Mouse (Mus musculus) neural tube, embryonic 13.5 days (tissue): Measurements from ENCODE around the gene Atp6v1g2. TPM values are rescaled to one million over a fixed set of nuclear protein-coding genes. Genes with fewer than 3 reads are reported as not detected.
"Not testable (repeated sequence)": the region's sequence is repeated elsewhere in the genome, so short reads cannot be mapped to it uniquely, and the experiment has no call there.

Experiments used
- ATAC-seq: fragments of 200-750 bp; cut with Nextera tagmentation; 2 replicates; pipeline ENCODE4 v1.8.0; 2017; ENCODE audit warnings: low read depth, mild to moderate bottlenecking, moderate TSS enrichment, moderate library complexity
- H3K27ac ChIP-seq: fragments of 300-500 bp; sonication (generic); replicated peaks from 2 replicates; pipeline ENCODE4 v1.5.1; 2015; ENCODE audit warnings: moderate library complexity, mild to moderate bottlenecking, inconsistent platforms
- H3K27me3 ChIP-seq: fragments of 300-500 bp; sonication (generic); 2 replicates; pipeline ENCODE4 v1.6.1; 2015; ENCODE audit warnings: mild to moderate bottlenecking, inconsistent platforms
- H3K36me3 ChIP-seq: fragments of 300-500 bp; sonication (generic); 2 replicates; pipeline ENCODE4 v1.6.1; 2015; ENCODE audit warnings: mild to moderate bottlenecking, inconsistent platforms
- H3K4me1 ChIP-seq: fragments of 300-500 bp; sonication (generic); replicated peaks from 2 replicates; pipeline ENCODE4 v1.6.1; 2015; ENCODE audit warnings: inconsistent platforms
- H3K4me2 ChIP-seq: fragments of 300-500 bp; sonication (generic); 2 replicates; pipeline ENCODE4 v1.6.1; 2015; ENCODE audit warnings: inconsistent platforms, mild to moderate bottlenecking, moderate library complexity
- H3K4me3 ChIP-seq: fragments of 300-500 bp; sonication (generic); 2 replicates; pipeline ENCODE4 v1.5.1; 2015; ENCODE audit warnings: mild to moderate bottlenecking, inconsistent platforms
- H3K9ac ChIP-seq: fragments of 300-500 bp; sonication (generic); 2 replicates; pipeline ENCODE4 v1.6.1; 2015; ENCODE audit warnings: moderate library complexity, mild to moderate bottlenecking, inconsistent platforms
- H3K9me3 ChIP-seq: fragments of 300-500 bp; sonication (generic); 2 replicates; pipeline ENCODE4 v1.6.1; 2016; ENCODE audit warnings: inconsistent platforms
- WGBS: fragments of 180-500 bp; shearing (Covaris S2); methylation state at CpG from one replicate; pipeline ENCODE4 v1.1.7; 2015; 5-methylcytosine and 5-hydroxymethylcytosine counted together
- polyA plus RNA-seq: library from polyadenylated mRNA; unstranded; fragments of >200 nt; fragmentation: Nextera tagmentation; extraction: Ambion mirVana; gene quantifications from 2 replicates; pipeline ENCODE4 v1.2.1, GENCODE M21; 2015

Gene Atp6v1g2
- polyA plus RNA-seq, 1 experiment from 2014 or later, result 58.9 TPM

DNA sequence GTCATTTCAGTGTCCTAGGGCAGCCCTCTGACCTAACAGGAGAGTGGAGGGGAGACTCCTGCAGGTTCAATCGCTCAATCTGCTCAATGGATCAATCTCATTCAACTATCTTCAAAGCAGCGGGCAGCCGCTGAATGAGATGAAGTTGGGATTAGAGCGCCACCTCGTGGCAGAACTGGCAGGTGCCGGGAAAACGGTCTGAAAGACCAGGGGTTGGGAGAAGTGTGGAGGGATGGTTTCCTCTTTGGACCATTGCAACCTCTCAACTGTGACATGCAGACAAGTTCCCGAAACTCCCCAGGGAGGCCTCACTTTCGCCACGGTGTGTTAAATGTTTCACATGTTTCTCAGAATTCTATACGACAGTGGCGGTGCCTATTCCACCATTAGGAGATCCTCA, 1.4 kb upstream of the Atp6v1g2 start:
- Histone ChIP-seq H3K4me3 (no peak overlapping the region), H3K27me3 (no peaks in the 10 kb centered on the region), H3K4me1 (peaks cover 38% of the 10 kb centered on the region), H3K27ac (no peak overlapping the region), H3K36me3 (peaks cover 46% of the 10 kb centered on the region), H3K4me2 (0 out of 2 replicates have a peak overlapping the region, but pooled peaks have one; percentile 4), H3K9ac (peak overlapping the region; percentile 42), H3K9me3 (no peaks in the 10 kb centered on the region)
- 12% methylated on average over 12 of the region's 12 CpGs for WGBS
- ATAC-seq, result no peak

DNA sequence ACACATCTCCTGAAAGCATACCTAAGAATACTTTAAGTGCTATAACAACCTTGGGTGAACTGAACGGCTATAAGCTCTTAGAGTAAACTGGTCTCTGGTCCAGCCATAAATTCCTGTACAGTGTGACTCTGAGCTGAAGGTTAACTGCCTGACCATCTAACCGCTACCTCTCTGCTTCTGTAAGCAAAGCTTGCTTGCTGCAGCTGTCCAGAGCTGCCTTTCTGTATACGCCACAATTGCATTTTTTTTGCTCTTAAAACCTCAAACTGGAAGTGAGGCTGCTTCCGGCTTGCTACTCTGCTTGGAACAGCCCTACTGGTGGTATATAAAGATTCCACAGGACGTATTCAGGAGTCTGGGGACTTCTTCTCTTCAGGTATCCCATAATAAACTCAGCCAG, 801 bp upstream of the Atp6v1g2 start:
- Histone ChIP-seq H3K27me3 (no peaks in the 10 kb centered on the region), H3K4me2 (no peak overlapping the region), H3K9me3 (no peaks in the 10 kb centered on the region), H3K4me3 (no peak overlapping the region), H3K4me1 (peaks cover 44% of the 10 kb centered on the region), H3K9ac (peak overlapping the region; percentile 31; the same call in 1 of the 2 replicates), H3K27ac (no peak overlapping the region), H3K36me3 (peaks cover 40% of the 10 kb centered on the region)
- ATAC-seq, result no peak
- WGBS, result 89% methylated on average over 5 of the region's 5 CpGs

DNA sequence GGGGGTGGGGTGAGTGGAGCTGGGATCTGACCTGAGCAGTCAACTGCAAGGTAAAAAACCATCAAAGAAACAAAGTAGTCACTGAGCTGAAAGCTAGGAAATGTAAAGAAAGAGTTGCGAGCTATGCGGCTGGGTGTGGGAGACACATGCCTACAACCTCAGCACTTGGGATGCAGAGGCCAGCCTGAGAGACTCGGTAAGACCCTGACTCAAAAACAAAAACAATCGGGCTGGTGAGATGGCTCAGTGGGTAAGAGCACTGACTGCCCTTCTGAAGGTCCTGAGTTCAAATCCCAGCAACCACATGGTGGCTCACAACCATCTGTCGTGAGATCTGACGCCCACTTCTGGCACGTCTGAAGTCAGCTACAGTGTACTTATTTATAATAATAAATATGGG, 630 bp downstream of the Atp6v1g2 start:
- H3K9me3 ChIP-seq, H3K27me3 ChIP-seq, ATAC-seq, H3K27ac ChIP-seq: not testable (repeated sequence)
- Histone ChIP-seq H3K4me2 (peak overlapping the region; percentile 97), H3K9ac (peak overlapping the region; percentile 77; the same call in 1 of the 2 replicates), H3K4me1 (peaks cover 44% of the 10 kb centered on the region), H3K4me3 (0 out of 2 replicates have a peak overlapping the region, but pooled peaks have one; percentile 53), H3K36me3 (peaks cover 26% of the 10 kb centered on the region)
- 90% methylated on average over 7 of the region's 7 CpGs for WGBS

DNA sequence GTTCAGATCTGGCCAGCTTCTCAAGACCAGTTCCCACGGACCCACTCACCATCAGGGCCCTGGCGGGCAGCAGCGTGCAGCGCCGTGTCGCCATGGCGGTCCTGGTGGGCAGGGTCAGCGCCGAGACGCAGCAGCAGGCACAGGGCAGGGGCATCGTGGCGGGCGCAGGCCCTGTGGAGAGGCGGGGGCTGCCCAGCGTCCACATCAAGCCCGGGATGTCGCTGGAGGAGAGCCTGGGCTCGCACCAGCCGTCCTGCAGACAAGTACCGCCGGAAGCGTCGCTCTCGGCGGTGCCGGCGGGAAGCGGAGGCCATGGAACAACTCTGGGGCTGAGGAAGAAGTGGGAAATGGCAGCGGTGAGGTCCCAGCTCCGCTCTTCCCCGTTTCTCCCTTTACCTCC, 1.4 kb downstream of the Atp6v1g2 start:
- Histone ChIP-seq H3K27me3 (no peaks in the 10 kb centered on the region), H3K27ac (peak overlapping the region; percentile 95), H3K4me3 (peak overlapping the region; percentile 53), H3K36me3 (peaks cover 18% of the 10 kb centered on the region), H3K9ac (peak overlapping the region; percentile 77), H3K9me3 (no peaks in the 10 kb centered on the region), H3K4me2 (peak overlapping the region; percentile 97), H3K4me1 (peaks cover 44% of the 10 kb centered on the region)
- WGBS, result 7% methylated on average over 31 of the region's 31 CpGs
- no peak for ATAC-seq

DNA sequence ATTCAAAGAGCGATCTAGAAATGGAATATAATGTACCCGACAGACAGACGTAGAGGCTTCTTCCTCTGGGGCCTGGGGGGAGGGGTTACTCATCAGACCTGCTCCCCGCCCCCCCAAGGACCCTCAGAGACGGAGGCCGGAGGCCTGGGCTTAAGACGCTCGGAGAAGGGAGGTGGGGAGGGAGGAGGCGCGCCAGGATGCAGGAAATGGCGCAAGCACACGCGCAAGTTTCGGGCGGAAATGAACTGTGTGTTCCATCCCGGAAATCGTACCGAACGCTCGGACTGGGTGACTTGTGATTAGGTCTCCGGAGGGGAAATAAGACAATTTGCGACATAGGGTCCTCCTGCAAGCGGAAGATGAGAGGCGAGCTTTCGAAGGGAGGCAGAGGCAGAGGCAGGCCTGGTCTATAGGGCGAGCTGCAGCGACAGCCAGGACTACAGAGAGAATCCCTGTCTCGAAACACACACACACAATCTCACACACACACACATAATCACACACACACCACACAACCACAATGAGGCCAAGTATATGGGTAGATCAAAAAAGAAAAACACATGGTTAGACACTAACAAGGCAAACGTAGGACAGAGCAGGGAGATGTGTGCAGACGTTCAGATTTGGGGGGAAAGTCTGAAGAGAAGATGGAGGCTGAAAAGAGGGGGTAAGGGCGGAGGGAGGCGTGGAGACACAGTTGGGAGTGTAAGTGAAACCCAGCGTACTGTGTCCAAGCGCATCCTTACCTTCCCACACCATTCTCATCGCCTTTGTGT, 2.3 kb downstream of the Atp6v1g2 start, which contains the start of gene Nfkbil1:
TSS of gene Nfkbil1 (minus strand) at position 179 of the 776 bp plus-strand sequence.
- ATAC-seq, result peak; percentile 87
- H3K4me2 ChIP-seq, result peak within 1 kb of the TSS; percentile 97
- peak within 1 kb of the TSS; percentile 77 for H3K9ac ChIP-seq
- H3K27me3 ChIP-seq, result no peaks in the 10 kb centered on the region
- peaks cover 53% of the 10 kb centered on the region for H3K4me1 ChIP-seq
- no peaks in the 10 kb centered on the region for H3K9me3 ChIP-seq
- H3K27ac ChIP-seq, result peak within 1 kb of the TSS; percentile 95
- WGBS, result under 1% methylated on average over 35 of the region's 35 CpGs
- H3K4me3 ChIP-seq, result peak within 1 kb of the TSS; percentile 53
- peaks cover 9% of the 10 kb centered on the region for H3K36me3 ChIP-seq

DNA sequence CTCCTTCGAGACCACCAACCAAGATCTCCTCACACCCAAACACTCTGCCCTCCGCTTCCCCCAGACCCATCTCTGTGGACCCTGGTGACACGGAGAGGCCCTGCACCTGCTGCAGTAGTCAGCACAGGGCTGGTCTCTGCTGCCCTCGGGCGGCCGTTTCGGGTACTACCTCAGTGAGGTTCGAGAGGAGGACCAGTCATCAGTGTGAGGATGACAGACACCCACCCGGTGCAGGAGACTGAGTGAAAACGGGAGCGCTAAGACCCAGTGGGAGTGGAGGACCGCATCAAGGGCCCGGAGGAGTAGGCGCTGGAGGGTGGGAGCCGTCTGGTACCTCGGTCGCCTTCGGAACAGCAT, 2.9 kb downstream of the Atp6v1g2 start:
- Histone ChIP-seq H3K4me1 (peaks cover 55% of the 10 kb centered on the region), H3K9me3 (no peaks in the 10 kb centered on the region), H3K4me2 (peak overlapping the region; percentile 97), H3K27ac (peak overlapping the region; percentile 95), H3K9ac (peak overlapping the region; percentile 77), H3K27me3 (no peaks in the 10 kb centered on the region), H3K4me3 (peak overlapping the region; percentile 53), H3K36me3 (peaks cover 3% of the 10 kb centered on the region; the same call in 1 of the 2 replicates)
- ATAC-seq, result peak; percentile 86
- WGBS, result 1% methylated on average over 18 of the region's 18 CpGs

DNA sequence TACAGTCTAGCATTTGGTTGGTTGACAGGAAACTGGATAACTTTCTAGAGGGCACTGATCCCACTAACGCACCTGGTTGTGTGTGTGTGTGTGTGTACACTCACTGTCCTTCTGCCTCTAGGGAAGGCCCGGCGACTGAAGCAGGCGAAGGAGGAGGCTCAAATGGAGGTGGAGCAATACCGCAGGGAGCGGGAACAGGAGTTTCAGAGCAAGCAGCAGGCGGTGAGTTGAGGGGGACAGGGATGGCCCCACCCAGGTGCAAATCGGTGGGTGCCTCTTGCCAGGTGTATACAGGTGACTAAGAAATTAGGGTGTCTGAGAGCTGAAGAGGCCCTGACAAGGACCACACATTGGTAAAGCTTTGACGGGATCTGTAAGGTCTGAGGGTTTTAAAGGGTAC, 3.5 kb downstream of the Atp6v1g2 start:
- no peak for ATAC-seq
- 78% methylated on average over 9 of the region's 9 CpGs for WGBS
- H3K27ac ChIP-seq, result peak overlapping the region; percentile 95
- peaks cover 52% of the 10 kb centered on the region for H3K4me1 ChIP-seq
- peak overlapping the region; percentile 53 for H3K4me3 ChIP-seq
- H3K36me3 ChIP-seq, result 0 out of 2 replicates have a peak, but pooled peaks cover 3% of the 10 kb centered on the region
- peak overlapping the region; percentile 97 for H3K4me2 ChIP-seq
- H3K9ac ChIP-seq, result peak overlapping the region; percentile 77
- no peaks in the 10 kb centered on the region for H3K27me3 ChIP-seq
- no peaks in the 10 kb centered on the region for H3K9me3 ChIP-seq

DNA sequence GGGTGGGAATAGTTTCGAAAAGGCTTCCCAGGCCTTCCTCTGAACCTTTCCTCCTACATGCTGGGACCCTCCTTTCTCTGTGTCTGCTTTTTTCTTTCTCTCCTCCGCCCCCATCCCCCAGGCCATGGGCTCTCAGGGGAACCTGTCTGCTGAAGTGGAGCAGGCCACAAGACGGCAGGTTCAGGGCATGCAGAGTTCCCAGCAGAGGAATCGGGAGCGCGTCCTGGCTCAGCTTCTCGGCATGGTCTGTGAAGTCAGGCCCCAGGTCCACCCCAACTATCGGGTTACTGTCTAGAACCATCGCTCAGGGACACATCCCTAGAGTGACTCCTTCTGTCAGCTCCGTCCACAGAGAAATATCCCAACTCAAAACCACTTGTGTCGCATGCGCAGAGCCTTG, 4.0 kb downstream of the Atp6v1g2 start:
- ATAC-seq, result no peak
- Histone ChIP-seq H3K36me3 (0 out of 2 replicates have a peak, but pooled peaks cover 3% of the 10 kb centered on the region), H3K27ac (no peak overlapping the region), H3K9ac (peak overlapping the region; percentile 77), H3K4me2 (peak overlapping the region; percentile 97), H3K4me1 (peaks cover 47% of the 10 kb centered on the region), H3K9me3 (no peaks in the 10 kb centered on the region), H3K27me3 (no peaks in the 10 kb centered on the region), H3K4me3 (peak overlapping the region; percentile 53; the same call in 1 of the 2 replicates)
- 85% methylated on average over 12 of the region's 12 CpGs for WGBS

DNA sequence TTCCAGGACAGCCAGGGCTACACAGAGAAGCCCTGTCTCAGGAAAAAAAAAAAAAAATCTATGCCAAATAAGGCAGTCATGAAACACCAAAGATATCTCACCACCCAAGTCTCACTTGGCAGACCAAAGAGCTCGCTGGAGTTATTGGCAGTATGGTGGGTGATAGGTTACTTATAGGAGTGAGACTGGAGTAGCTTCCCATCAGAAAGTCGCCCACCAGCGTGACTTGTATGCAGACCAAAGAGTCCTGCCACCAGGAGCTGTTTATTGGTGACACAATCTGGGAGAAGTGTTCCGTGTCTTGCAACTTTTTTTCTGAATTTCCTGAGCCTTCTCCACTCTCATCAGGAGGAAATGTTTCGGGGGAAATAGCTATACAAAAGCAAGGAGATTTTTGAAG, 6.2 kb downstream of the Atp6v1g2 start:
- 87% methylated on average over 5 of the region's 5 CpGs for WGBS
- Histone ChIP-seq H3K4me1 (peaks cover 46% of the 10 kb centered on the region), H3K9me3 (no peaks in the 10 kb centered on the region), H3K9ac (no peak overlapping the region), H3K27me3 (no peaks in the 10 kb centered on the region), H3K36me3 (peaks cover 16% of the 10 kb centered on the region), H3K27ac (peak overlapping the region; percentile 100; the same call in 1 of the 2 replicates), H3K4me2 (no peak overlapping the region), H3K4me3 (no peak overlapping the region)
- ATAC-seq, result no peak

DNA sequence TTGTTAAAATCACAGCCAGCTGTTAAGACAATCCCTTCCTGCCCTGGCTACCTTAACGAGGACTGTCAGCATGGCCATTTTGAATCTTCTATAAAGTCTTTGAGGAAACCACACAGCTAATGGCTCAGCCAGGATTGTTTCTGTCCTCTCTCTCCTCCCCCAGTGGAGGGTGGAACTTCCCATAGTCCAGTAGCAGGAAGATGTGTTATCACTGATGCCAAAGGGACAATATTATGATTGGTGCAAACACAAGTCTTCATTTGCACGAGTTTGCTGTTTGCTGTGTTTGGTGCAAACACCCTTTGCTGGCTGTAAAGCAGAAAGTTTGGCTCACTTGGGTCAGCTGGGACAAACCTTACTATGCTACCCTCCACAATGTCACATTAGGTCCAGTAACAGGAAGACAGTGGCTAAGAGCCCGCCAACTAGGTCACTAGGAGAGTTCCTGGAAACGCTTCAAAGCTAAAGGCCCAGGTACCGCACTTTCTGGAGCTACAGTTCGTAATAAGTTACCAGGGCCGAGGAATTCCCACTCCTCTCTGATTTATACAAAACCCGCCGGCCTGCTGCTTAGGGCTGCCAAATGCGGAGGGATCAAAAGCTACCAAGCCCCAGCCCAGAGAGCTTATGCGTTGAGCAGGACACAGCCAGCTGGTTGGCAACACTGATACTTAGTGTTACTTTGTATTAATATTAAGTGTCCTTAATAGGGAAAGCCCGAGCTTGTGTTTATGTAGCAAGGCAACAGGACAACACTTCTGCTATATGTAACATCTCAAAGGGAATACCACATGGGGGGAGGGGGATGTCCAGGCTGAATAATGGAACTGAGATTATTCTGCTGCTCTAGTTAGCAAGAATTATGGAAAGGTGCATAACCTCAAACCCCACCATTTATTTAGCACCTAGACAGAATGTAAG, 7.2 kb downstream of the Atp6v1g2 start:
- peaks cover 50% of the 10 kb centered on the region for H3K4me1 ChIP-seq
- H3K9ac ChIP-seq, result peak overlapping the region; percentile 100
- H3K4me2 ChIP-seq, result peak overlapping the region; percentile 93
- no peaks in the 10 kb centered on the region for H3K27me3 ChIP-seq
- WGBS, result 33% methylated on average over 12 of the region's 12 CpGs
- peaks cover 26% of the 10 kb centered on the region for H3K36me3 ChIP-seq
- H3K4me3 ChIP-seq, result peak overlapping the region; percentile 99
- ATAC-seq, result peak; percentile 0; the same call in 1 of the 2 replicates
- H3K27ac ChIP-seq, result peak overlapping the region; percentile 100
- no peaks in the 10 kb centered on the region for H3K9me3 ChIP-seq

DNA sequence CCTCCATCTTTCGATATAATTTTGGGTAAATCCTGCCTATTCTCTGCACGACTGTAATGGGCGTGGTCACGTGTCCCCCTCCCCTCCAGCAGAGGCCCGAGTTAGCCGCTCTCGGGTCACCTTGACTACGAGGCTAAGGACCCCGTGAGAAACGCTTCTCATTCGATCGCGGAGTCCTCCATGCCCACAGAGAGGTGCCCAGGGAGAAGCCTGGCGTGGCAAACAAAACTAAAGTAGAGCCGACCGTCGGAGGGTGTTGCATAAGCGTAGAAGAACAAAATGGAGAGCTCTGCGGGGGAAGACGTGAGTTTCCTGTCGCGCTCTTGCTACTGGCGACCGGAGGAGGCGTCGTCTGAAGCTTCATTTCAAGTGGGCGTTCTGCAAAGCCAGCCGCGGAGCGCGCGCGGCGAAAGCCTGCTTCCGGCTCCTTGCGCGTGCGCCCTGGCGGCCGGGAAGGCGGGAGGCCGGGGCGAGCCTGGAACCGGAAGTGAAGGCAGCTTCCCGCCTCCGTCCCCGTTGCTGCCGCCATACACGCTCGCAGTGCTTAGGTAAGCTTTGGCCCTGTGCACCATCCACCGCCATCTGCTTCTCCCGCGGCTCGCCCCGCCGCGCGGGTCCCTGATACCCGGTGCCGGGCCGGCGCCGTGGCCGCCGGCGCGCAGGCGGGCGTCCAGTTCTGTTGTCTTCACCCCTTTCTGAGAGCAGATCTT, 8.0 kb downstream of the Atp6v1g2 start, which contains the start of gene Ddx39b:
TSS of gene Ddx39b (plus strand) at position 442 of the 710 bp plus-strand sequence.
- Histone ChIP-seq H3K9me3 (no peaks in the 10 kb centered on the region), H3K36me3 (peaks cover 34% of the 10 kb centered on the region), H3K9ac (peak within 1 kb of the TSS; percentile 100), H3K27ac (peak within 1 kb of the TSS; percentile 100), H3K4me2 (peak within 1 kb of the TSS; percentile 93), H3K4me3 (peak within 1 kb of the TSS; percentile 99), H3K27me3 (no peaks in the 10 kb centered on the region), H3K4me1 (peaks cover 58% of the 10 kb centered on the region)
- ATAC-seq, result peak; percentile 89
- under 1% methylated on average over 66 of the region's 69 CpGs for WGBS
